Mouse (Mus musculus): ENCODE results near the gene Wdr54.

Gene Wdr54

DNA sequence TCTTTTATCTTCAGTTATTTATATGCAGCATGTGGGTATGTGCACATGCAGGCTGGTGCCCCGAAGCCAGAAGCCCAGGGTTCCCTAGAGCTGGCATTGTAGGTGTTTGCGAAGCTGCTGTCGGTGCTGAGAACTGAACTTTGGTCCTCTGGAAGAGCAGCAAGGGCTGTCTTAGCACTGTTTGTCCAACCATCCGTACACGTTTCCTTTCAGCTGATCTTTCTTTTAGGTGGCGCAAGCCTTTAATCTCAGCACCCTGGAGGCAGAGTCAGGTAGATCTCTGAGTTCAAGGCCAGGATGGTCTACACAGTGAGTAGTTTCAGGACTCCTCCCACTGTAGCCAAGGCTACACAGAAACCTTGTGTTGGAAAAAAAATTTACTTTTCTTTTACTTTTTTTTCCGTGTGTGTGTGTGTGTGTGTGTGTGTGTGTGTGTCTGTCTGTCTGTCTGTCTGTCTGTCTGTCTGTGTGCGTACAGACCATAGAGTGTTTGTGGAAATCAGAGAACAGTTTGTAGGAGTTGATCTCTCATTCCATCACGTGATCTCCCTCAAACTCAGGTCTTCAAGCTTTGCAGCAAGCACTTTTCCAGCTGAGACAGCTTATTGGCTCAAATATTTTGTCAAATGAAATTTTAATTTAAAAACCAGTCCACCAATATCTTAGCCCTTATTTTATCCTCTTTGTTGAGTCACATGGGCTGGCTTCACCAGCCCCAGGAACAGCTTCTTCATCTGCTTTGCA is 23.8 kb downstream of the Wdr54 start:
- DNase-seq (ENCODE audit: extremely low read depth, low read depth, low spot score), result no peak

DNA sequence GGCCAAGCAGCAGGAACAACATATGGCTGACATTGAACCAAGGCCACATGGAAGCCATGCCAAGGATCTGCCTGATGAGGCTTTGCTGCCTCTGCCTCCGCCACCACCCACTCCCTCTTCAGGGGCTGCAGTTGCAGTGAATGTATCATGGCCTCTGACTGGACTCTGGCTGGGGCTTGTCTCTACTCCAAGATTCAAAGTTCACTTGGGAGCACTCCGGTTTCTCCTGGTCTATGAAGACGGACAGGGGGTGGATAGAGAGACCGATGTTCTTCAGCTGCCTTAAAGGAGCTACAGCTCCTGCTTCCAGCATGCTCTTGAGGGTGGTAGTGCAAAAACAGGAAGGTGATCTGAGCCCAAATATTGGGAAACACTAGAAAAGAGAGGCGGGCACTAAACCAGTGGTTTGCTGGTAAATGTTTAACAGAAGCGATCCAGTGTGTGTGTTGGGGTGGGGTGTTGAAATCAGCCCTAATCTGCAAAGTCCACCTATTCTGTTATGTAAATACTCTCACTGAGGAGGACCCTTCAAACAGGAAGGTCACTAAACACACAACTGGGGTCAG is 24.6 kb downstream of the Wdr54 start:
- no peak for DNase-seq (ENCODE audit: extremely low read depth, low read depth, low spot score)

DNA sequence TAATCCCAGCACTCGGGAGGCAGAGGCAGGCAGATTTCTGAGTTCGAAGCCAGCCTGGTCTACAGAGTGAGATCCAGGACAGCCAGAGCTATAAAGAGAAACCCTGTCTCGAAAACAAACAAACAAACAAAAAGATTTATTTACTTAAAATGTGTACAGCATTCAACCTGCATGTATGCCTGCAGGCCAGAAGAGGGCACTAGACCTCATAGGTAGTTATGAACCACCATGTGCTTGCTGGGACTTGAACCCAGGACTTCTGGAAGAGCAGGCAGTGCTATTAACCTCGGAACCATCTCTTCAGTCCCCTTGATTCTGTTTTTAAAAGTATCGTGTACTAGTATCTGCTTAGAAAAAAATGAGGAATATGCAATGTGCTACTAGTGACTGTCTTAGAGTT is 28.8 kb downstream of the Wdr54 start:
- no peak for DNase-seq (ENCODE audit: extremely low read depth, low read depth, low spot score)

DNA sequence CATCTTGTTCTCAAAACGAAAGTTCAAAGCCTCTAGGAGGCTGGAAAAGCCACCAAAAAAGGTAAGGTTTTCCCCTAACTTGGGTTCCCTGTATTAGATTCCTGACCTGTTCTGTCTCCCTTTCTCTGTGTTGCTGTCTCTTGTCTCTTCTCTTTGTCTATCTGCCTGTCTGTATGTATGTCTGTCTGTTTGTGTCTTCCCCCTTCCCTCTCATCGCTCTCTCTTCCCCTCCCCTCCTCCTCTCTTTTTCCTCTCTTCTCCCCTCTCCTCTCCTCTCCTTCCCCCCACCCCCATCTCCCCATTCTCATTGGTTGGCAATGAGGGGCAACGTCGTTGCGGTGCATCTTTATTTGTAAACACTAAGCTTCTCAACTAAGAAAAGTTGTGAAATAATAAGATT is 30.9 kb downstream of the Wdr54 start, which contains the start of gene Ino80b:
TSS of gene Ino80b (minus strand) at position 101 of the 400 bp plus-strand sequence.
- no peak for DNase-seq (ENCODE audit: extremely low read depth, low read depth, low spot score)

DNA sequence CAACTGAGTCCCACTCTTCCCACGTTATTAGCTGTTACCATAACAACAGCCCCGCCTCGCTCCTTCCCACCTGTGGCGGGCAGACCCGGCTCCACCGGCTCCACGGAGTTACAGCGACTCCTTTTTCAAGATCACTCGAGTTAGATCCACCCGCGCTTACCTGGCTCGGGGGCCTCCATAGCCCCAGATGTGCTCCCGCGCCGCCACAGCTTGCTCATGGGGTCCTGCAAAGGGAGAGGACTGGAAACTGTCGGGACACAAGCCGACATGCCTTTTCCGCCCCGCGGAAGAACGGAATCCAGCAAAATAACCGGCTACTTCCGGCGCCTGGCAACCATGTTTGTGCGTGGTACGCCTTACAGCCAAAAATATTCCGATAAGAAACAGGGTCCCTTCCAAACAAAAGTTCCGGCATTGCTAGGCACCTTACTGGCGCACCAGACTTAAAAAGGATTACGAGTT is 31.3 kb downstream of the Wdr54 start:
- DNase-seq (ENCODE audit: extremely low read depth, low read depth, low spot score), result peak; percentile 68

DNA sequence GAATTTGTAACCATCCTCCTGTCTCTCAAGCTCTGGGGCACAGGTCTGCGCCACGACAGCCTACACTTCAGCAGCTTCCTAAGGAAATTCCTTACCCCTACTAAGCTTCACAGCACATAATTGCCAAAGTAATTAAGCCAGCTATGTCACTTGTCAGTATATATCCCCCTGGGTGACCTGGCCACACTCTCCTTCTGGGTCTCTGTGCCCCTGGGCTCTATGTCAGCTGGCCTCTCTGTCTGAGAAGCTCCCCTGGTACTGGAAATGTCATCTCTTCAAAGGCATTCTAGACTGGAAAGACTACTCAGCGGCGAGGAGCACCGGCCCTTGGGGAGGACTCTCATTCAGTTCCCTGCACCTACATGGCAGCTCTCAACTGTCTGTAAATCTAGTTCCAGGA is 33.2 kb downstream of the Wdr54 start:
- DNase-seq (ENCODE audit: extremely low read depth, low read depth, low spot score), result no peak

DNA sequence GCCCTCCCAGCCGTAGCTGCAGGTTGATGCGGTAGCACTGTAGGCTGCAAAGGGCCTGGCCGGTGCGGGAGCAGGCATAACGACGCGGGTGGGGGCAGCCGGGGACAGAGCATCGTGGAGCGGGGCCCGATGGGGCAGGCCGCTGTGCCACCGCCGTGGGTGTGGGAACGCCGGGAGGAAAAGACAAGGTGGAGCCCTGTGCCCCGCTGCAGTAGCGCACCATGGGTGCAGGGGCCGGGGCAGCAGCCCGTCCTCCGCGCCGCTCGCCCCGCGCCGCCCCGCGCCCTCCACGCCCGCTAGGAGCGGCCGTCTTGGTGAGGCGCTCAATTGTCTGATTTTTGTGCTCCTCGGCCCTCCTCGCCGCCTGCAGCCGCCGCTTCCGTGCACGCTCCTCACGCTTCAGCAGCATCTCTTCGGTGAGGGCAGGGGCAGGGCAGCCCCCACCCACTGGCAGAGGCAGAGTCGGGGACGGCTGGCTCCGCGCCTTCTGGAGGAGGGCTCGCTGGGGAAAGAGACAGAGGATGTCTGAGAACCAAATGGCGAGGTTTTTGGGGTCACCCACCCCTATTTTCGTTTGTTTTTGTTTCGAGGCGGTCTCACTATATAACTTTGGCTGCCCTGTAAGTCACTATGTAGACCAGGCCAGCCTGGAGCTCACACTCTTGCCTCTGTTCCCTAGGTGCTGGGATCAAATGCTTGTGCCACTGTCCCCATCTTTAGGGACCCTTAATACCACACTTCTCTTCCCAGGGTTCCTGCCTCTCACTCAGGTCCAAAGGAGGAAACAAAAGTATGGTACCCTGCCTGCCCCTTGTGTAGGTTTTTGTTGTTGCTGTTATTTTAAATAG is 34.1 kb downstream of the Wdr54 start:
- no peak for DNase-seq (ENCODE audit: extremely low read depth, low read depth, low spot score)

DNA sequence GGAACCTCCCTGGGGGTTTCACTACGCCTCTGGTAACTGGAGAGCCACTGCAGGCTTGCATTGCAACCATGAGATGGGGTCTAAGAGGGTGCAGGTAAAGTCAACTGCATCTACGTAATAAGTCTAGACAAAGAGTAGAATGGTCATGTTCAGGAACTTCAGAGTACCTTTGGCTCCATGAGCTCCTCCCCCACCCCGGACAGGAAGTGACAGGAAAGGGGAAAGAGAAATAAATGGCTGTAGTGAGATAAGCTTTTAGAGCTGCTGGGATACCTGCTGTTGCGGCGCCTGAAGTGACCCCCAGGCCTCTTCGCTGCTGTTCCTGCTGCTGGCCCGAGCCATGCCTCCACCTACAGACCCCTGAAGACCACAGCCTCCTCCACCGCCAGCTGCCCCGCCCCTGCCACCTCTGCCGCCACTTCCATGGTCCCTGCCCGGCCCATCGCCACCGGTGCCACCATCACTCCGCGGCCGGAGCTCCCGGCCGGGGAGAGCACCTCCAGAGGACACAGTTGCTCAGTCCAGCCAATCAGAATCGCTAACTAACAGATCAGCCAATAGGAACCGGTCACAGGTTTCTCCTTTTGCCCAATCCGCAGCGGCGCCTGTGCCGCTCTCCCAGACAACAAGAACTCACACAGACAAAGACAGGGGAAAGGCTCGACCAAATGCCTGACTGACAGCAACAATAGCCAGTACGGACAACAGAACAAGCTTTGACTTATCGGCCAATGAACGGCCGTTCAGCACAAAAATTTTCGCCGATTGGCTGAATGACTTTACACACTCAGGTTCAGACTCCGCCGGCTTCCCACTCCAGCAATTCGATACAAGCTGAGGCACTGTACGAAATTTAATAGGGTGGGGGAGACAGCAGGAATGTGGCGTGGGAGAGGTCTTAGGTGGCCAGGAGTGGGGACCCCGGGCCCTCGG is 35.0 kb downstream of the Wdr54 start, which contains the start of gene Wbp1:
TSS of gene Wbp1 (minus strand) at position 630 of the 933 bp plus-strand sequence.
- DNase-seq (ENCODE audit: extremely low read depth, low read depth, low spot score), result peak; percentile 97

DNA sequence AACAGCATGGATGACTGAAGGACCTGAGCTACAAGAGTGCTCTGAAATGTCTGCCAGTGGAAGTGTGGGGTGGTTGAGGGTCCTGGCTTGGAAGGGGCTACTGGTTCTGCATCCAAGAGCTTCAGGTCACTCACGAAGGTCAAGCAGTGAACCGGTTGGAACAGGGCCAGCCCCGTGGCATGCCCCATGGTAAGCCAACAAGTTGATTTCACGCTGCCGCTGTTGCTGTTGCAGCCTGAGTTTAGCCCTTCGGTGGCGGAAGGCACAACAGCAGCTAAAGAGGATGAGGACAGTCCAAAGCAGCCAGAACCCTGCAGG is 36.5 kb downstream of the Wdr54 start:
- DNase-seq (ENCODE audit: extremely low read depth, low read depth, low spot score), result no peak

DNA sequence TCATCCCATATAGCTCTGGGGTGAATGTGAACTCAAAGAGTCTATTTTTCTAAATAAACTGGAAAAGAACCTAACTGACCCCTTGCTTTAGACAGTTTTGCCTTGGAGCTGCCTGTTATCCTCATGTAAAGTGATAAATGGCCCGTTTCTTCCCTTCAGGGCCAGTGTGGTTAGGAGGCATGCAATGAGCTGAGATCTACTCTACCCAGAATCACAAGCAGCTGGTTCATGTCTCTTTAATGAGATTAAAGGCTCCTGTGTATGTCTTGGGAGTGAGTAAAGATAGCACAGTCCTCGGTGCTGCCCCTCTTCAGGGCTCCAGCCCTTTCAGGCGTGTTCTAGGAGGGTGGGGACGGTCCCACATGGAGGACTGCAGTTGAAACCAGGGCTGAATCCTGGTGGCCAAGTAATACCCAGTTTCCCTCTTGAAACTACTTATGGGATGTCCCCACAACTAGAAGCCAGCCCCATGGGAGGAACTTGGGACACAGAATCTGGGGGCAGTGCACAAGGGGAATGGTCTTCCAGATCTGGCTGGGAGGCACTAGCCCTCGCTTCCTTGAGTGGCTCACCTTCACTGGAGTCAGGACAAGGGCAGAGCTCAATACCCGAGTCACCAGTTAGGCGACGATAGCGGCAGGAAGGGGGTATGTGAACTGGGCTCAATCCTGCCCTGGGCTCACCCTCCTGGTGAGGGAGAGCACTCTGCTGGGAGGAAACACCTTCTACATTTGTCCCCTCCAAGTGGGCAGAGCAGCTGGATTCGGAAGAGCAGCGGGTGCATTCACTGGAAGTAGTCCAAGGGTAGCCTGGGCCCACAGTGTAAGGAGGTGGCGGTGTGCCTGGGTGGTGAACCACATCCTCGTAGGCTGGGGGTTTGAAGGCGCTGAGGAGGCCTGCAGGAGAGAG is 37.1 kb downstream of the Wdr54 start:
- DNase-seq (ENCODE audit: extremely low read depth, low read depth, low spot score), result no peak

DNA sequence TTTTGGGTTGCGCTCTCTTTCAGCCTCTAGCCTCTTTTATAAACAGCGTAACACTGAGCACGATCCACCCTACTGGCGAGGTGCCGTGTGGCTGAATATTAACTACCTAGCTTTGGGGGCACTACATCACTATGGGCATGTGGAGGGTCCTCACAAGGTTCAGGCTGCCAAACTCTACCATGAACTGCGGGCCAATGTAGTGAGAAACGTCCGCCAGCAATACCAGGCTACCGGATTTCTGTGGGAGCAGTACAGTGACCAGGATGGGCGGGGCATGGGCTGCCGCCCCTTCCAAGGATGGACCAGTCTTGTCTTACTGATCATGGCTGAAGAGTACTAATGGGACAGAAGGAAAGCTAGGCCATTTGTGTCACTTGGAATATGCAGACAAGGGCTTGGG is 37.8 kb downstream of the Wdr54 start:
- DNase-seq (ENCODE audit: extremely low read depth, low read depth, low spot score), result no peak

DNA sequence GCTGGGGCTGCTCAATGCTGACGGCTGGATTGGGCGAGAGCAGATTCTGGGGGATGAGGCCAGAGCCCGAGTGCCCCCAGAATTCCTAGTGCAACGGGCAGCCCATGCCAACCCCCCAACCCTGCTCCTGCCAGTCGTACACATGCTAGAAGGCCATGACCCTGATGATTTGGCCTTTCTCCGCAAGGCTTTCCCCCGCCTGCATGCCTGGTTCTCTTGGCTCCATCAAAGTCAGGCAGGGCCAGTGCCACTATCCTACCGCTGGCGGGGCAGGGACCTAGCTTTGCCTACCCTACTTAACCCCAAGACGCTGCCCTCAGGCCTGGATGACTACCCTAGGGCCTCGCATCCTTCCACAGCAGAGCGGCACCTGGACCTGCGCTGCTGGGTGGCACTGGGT is 38.6 kb downstream of the Wdr54 start:
- DNase-seq (ENCODE audit: extremely low read depth, low read depth, low spot score), result no peak

DNA sequence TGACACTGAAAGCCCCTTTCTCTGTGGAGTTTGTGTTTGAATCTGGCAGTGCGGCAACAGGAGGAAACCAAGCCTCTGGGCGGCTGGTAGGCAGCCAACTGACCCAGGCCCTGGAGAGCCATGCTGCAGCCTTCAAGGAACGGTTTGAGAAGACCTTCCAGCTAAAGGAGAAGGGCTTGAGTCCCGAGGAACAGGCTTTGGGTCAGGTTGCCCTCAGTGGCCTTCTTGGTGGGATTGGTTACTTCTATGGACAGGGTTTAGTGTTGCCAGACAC is 39.1 kb downstream of the Wdr54 start:
- no peak for DNase-seq (ENCODE audit: extremely low read depth, low read depth, low spot score)

DNA sequence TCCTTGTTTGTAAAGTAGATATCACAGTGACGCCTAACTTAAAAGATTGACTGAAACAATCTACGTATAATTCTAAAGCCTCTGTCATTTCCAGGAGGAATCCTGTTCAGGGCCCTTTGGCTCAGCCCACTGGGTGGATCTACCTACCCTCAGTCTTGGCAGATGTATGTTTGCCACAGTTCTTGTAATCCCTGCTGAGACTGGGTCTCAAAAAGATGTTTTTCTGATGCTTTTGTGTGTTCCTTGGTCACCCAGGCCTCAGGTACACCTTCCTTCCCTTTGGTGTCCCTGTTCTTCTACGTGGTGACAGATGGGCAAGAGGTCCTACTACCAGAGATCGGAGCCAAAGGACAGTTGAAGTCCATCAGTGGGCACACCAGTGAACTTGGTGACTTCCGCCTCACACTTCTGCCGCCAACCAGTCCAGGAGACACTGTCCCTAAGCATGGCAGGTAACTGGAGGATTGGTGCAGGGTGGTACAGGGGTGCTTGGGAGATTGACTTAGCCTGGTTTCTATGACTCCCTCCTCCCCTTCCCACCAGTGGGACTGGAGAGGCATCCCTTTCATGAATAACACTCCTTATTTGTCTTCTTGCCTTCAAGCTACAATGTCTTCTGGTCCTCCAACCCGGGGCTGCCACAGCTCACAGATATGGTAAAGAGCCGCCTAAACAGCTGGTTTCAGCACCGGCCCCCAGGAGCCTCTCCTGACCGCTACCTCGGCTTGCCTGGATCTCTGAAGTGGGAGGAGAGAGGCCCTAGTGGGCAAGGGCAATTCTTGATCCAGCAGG is 39.6 kb downstream of the Wdr54 start:
- no peak for DNase-seq (ENCODE audit: extremely low read depth, low read depth, low spot score)

DNA sequence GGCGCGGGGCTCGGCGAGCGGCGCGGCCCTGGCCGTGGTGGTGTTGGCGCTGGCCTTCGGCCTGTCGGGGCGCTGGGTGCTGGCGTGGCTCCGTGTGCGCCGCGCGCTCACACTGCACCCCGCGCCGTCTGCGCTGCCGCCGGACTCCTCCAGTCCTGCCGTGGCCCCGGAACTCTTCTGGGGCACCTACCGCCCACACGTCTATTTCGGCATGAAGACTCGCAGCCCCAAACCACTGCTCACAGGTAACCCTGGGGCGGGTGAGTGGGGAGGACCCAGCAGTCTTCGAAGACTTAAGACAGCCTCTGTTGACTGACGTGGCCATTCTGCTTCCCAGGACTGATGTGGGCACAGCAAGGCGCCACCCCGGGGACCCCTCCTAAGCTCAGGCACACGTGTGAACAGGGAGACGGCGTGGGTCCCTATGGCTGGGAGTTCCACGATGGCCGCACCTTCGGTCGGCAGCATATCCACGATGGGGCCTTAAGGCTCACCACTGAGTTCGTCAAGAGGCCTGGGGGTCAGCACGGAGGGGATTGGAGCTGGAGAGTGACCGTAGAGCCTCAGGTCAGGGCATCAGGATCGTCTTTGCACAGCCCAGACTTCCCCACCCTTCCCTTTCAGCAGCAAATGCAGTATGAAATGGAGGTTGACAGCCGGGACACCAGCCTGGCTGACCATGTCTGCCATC is 40.4 kb downstream of the Wdr54 start:
- DNase-seq (ENCODE audit: extremely low read depth, low read depth, low spot score), result no peak

DNA sequence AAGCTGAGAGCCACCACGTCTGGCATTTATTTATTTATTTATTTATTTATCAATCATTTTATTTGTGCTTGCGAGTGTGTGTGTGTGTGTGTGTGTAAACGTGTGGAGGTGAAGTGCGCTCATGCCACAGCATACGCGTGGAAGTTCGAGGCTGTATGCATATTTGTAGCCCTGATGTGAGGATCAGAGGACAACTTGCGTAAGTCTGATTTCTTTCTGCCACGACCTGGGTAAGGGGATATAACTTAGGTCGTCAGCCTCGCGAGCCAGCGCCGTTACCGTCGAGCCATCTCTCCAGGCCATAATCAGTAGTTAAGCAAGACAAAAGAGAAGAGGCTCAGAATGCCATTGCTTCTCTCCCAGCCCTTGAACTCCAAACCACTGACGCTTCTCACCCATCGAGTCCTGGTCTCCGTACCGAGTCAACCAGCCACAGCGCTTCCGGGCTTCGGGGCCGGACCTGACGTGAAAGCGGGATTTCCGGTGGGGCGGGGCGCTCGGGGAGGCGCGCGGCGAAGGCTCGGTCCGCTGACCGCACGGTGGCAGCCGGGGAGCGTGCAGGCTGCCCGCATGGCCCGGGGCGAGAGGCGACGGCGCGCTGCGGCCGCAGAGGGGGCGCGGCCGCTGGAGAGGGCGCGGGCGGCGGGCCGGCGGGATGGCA is 41.1 kb downstream of the Wdr54 start, which contains the start of gene Mogs:
TSS of gene Mogs (plus strand) at position 486 of the 661 bp plus-strand sequence.
- DNase-seq (ENCODE audit: extremely low read depth, low read depth, low spot score), result no peak

DNA sequence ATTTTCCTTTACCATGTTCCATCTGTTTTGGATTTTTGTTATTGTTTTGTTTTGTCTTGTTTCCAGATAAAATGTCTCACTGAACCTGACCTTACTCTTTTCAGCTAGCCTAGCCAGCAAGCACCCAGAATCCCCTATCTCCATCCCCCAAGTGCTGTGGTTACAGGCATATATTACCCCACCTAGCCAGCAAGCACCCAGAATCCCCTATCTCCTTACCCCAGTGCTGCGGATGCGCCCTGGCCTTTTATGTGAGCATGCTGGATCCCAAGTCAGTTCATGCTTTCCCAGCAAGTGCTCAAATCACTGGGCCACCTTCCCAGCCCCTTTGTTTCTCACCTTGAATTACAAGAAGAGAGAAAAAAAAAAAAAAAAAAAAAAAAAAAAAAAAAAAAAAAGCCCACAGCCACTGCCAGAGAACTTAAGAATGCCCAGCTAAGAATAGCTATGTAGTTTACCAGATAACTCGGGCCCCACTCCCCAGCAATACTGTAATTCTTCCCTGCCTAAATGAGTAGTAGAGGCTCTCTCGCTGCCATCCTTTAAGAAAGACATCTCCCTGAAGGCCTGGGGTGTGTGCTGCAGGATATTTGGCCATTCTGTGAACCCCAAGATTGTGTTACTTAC is 44.6 kb downstream of the Wdr54 start:
- no peak for DNase-seq (ENCODE audit: extremely low read depth, low read depth, low spot score)
